Mouse (Mus musculus): ENCODE measurements around the gene Ikzf5. TPM values are rescaled to one million over a fixed set of nuclear protein-coding genes. Genes with fewer than 3 reads are reported as not detected.

Gene Ikzf5
- 4.8 and 5.4 TPM in 2 replicates for polyA plus RNA-seq (2015; fragmentation: Nextera tagmentation; extraction: Ambion mirVana)

- Histone ChIP-seq H3K4me3 (ENCODE audit: low read depth, low read length) (peak within 1 kb of the TSS; percentile 81), H3K4me2 (ENCODE audit: low read depth, low read length) (peak within 1 kb of the TSS; percentile 94), H3K9me3 (ENCODE audit: low read length) (no peaks in the 10 kb centered on the region), H3K9ac (replicated peaks) (peak within 1 kb of the TSS; percentile 93), H3K27me3 (ENCODE audit: insufficient read depth, low read length) (no peaks in the 10 kb centered on the region), H3K4me1 (ENCODE audit: insufficient read depth) (peaks cover 16% of the 10 kb centered on the region), H3K36me3 (replicated peaks; ENCODE audit: insufficient read depth, low read length) (no peaks in the 10 kb centered on the region), H3K27ac (ENCODE audit: low read depth) (peak within 1 kb of the TSS; percentile 84)
- DNase-seq = peak; percentile 100
- WGBS (ENCODE audit: insufficient replicate concordance) = under 1% methylated on average over 34 of the region's 42 CpGs
- ATAC-seq = peak; percentile 100
- TF ChIP-seq EP300 (IDR thresholded peaks at IDR 0.05; ENCODE audit: low read depth) (peak; percentile 91), CTCF (IDR thresholded peaks at IDR 0.05; ENCODE audit: low read depth) (no peak)
These were observed at the start of gene Ikzf5, which contains the start of gene Acadsb for GRCm38 (mm10) chr7:131410416-131411058. TSS of gene Ikzf5 (minus strand) at chr7:131410521. TSS of gene Acadsb (plus strand) at chr7:131410601.

- Histone ChIP-seq H3K36me3 (replicated peaks; ENCODE audit: insufficient read depth, low read length) (no peaks in the 10 kb centered on the region), H3K4me1 (ENCODE audit: insufficient read depth) (no peaks in the 10 kb centered on the region), H3K4me3 (ENCODE audit: low read depth, low read length) (no peak overlapping the region), H3K9me3 (ENCODE audit: low read length) (no peaks in the 10 kb centered on the region), H3K27ac (ENCODE audit: low read depth) (no peak overlapping the region), H3K4me2 (ENCODE audit: low read depth, low read length) (no peak overlapping the region), H3K27me3 (ENCODE audit: insufficient read depth, low read length) (no peaks in the 10 kb centered on the region), H3K9ac (replicated peaks) (no peak overlapping the region)
- WGBS (ENCODE audit: insufficient replicate concordance) = 80% methylated on average over 5 of the region's 5 CpGs
- DNase-seq = no peak
- TF ChIP-seq EP300 (IDR thresholded peaks at IDR 0.05; ENCODE audit: low read depth) (no peak), CTCF (IDR thresholded peaks at IDR 0.05; ENCODE audit: low read depth) (no peak)
- ATAC-seq = no peak
These were observed 46.4 kb upstream of the Ikzf5 start for GRCm38 (mm10) chr7:131456714-131457113.

- DNase-seq (no peak), ATAC-seq (no peak)
- no peaks in the 10 kb centered on the region for H3K4me1 ChIP-seq (ENCODE audit: insufficient read depth)
- H3K27me3 ChIP-seq (ENCODE audit: insufficient read depth, low read length) = no peaks in the 10 kb centered on the region
- H3K4me2 ChIP-seq (ENCODE audit: low read depth, low read length) = no peak overlapping the region
- no peak overlapping the region for H3K27ac ChIP-seq (ENCODE audit: low read depth)
- no peak for TF ChIP-seq EP300 (IDR thresholded peaks at IDR 0.05; ENCODE audit: low read depth)
- TF ChIP-seq CTCF (IDR thresholded peaks at IDR 0.05; ENCODE audit: low read depth) = no peak
- H3K9me3 ChIP-seq (ENCODE audit: low read length) = no peaks in the 10 kb centered on the region
- peaks cover 9% of the 10 kb centered on the region; the same call in 1 of the 2 replicates for H3K36me3 ChIP-seq (replicated peaks; ENCODE audit: insufficient read depth, low read length)
- 62% methylated on average over 3 of the region's 3 CpGs for WGBS (ENCODE audit: insufficient replicate concordance)
- H3K9ac ChIP-seq (replicated peaks) = no peak overlapping the region
- H3K4me3 ChIP-seq (ENCODE audit: low read depth, low read length) = no peak overlapping the region
These were observed 26.7 kb upstream of the Ikzf5 start for GRCm38 (mm10) chr7:131437051-131437450.

GRCm38 (mm10) chr7:131434276-131434675, 24.0 kb upstream of the Ikzf5 start:
- WGBS (ENCODE audit: insufficient replicate concordance) = 57% methylated on average over 1 of the region's 1 CpGs
- no peak for TF ChIP-seq EP300 (IDR thresholded peaks at IDR 0.05; ENCODE audit: low read depth)
- 0 out of 2 replicates have a peak, but pooled peaks have one; percentile 11 for TF ChIP-seq CTCF (IDR thresholded peaks at IDR 0.05; ENCODE audit: low read depth)
- Histone ChIP-seq H3K4me1 (ENCODE audit: insufficient read depth) (no peaks in the 10 kb centered on the region), H3K36me3 (replicated peaks; ENCODE audit: insufficient read depth, low read length) (peaks cover 12% of the 10 kb centered on the region; the same call in 1 of the 2 replicates), H3K4me3 (ENCODE audit: low read depth, low read length) (no peak overlapping the region), H3K4me2 (ENCODE audit: low read depth, low read length) (no peak overlapping the region), H3K27me3 (ENCODE audit: insufficient read depth, low read length) (no peaks in the 10 kb centered on the region), H3K9me3 (ENCODE audit: low read length) (no peaks in the 10 kb centered on the region), H3K27ac (ENCODE audit: low read depth) (no peak overlapping the region), H3K9ac (replicated peaks) (no peak overlapping the region)
- ATAC-seq = no peak
- no peak for DNase-seq

GRCm38 (mm10) chr7:131432244-131432643, 21.9 kb upstream of the Ikzf5 start:
- H3K27me3 ChIP-seq (ENCODE audit: insufficient read depth, low read length) = no peaks in the 10 kb centered on the region
- H3K36me3 ChIP-seq (replicated peaks; ENCODE audit: insufficient read depth, low read length) = peaks cover 9% of the 10 kb centered on the region; the same call in 1 of the 2 replicates
- no peaks in the 10 kb centered on the region for H3K9me3 ChIP-seq (ENCODE audit: low read length)
- H3K27ac ChIP-seq (ENCODE audit: low read depth) = no peak overlapping the region
- H3K4me3 ChIP-seq (ENCODE audit: low read depth, low read length) = no peak overlapping the region
- peak; percentile 62 for TF ChIP-seq CTCF (IDR thresholded peaks at IDR 0.05; ENCODE audit: low read depth)
- no peak for TF ChIP-seq EP300 (IDR thresholded peaks at IDR 0.05; ENCODE audit: low read depth)
- DNase-seq (no peak), ATAC-seq (no peak)
- no peak overlapping the region for H3K9ac ChIP-seq (replicated peaks)
- no peaks in the 10 kb centered on the region for H3K4me1 ChIP-seq (ENCODE audit: insufficient read depth)
- 9% methylated on average over 1 of the region's 1 CpGs for WGBS (ENCODE audit: insufficient replicate concordance)
- H3K4me2 ChIP-seq (ENCODE audit: low read depth, low read length) = no peak overlapping the region

DNA sequence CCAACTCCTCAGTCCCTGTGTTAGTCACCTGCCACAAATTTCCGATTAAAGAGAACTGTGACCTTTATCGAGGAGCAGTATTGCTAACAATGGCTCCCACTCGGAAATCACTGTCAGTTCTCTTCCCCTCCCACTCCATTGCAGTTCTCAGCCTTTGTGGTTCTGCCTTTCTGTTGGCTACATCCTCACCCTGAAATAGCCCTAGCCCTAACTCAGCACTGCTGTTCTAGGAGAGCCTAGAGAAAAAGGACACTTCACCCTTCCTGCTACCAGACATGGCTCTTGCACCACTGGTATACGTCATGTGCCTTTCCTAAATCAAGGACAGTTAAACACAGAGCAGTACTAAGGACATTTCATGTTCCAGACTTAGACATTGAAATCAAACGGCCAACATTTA, 17.0 kb upstream of the Ikzf5 start:
- no peak for DNase-seq
- no peak overlapping the region for H3K27ac ChIP-seq (ENCODE audit: low read depth)
- 0 out of 2 replicates have a peak, but pooled peaks cover 5% of the 10 kb centered on the region for H3K9me3 ChIP-seq (ENCODE audit: low read length)
- no peak for ATAC-seq
- TF ChIP-seq CTCF (IDR thresholded peaks at IDR 0.05; ENCODE audit: low read depth) (no peak), EP300 (IDR thresholded peaks at IDR 0.05; ENCODE audit: low read depth) (no peak)
- no peak overlapping the region for H3K9ac ChIP-seq (replicated peaks)
- H3K36me3 ChIP-seq (replicated peaks; ENCODE audit: insufficient read depth, low read length) = peaks cover 9% of the 10 kb centered on the region
- WGBS (ENCODE audit: insufficient replicate concordance) = 86% methylated on average over 5 of the region's 5 CpGs
- H3K4me2 ChIP-seq (ENCODE audit: low read depth, low read length) = no peak overlapping the region
- no peak overlapping the region for H3K4me3 ChIP-seq (ENCODE audit: low read depth, low read length)
- H3K27me3 ChIP-seq (ENCODE audit: insufficient read depth, low read length) = no peaks in the 10 kb centered on the region
- peaks cover 3% of the 10 kb centered on the region; the same call in 1 of the 2 replicates for H3K4me1 ChIP-seq (ENCODE audit: insufficient read depth)
